ENCODE assay signal across 19 mouse cellular contexts in the genomic region with DNA sequence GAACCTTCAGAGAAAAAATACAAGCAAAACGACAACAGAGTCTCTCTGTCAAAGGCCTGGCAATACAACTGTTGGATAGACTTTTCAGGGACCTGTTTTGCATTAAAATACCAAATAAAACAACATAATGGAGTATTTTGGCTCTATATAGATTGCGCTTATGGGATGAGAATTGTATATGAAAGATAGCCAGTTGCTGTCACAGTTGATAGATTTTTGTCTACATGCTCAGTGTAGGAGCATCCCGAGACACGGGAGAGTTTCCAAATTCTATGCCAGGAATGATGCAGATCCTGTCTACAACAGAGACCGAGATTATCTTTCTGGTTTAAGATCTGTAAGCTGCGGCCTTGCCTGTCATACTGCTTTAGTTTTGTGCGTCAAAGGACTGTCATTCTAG. TPM values are rescaled to one million over a fixed set of nuclear protein-coding genes. Genes with fewer than 3 reads are reported as not detected.
DNase-seq lines count a peak whose midpoint lies in the region; ATAC-seq lines count a peak whose summit lies in the region.
"Had no signal": no experiment of that assay in that cellular context is flagged by ENCODE, and none has a peak within 500 bp of the region (broad histone marks: within the 10 kb centered on the region; RNA-seq: fewer than 3 reads in every experiment).

No protein-coding gene starts in this region.

- H3K27me3 ChIP-seq in embryonic facial prominence, embryonic 14.5 days (replicated peaks; ENCODE audit: control insufficient read depth, insufficient read depth, low read length): no peaks in the 10 kb centered on the region
- H3K27me3 ChIP-seq in embryonic facial prominence, embryonic 10.5 days (replicated peaks; ENCODE audit: low read depth, poor library complexity, severe bottlenecking): no peaks in the 10 kb centered on the region
- no peaks in the 10 kb centered on the region for H3K27me3 ChIP-seq in embryonic facial prominence, embryonic 15.5 days
- H3K27me3 ChIP-seq: CH12.LX, Patski had no signal

- H3K4me1 ChIP-seq in embryonic facial prominence, embryonic 14.5 days (ENCODE audit: control insufficient read depth, insufficient read depth, low read length): peaks cover 26% of the 10 kb centered on the region
- H3K4me1 ChIP-seq in embryonic facial prominence, embryonic 10.5 days: peaks cover 5% of the 10 kb centered on the region; the same call in 1 of the 2 replicates
- peaks cover 26% of the 10 kb centered on the region for H3K4me1 ChIP-seq in embryonic facial prominence, embryonic 15.5 days

- 67% methylated on average over 7 of the region's 7 CpGs for WGBS in embryonic facial prominence, embryonic 14.5 days
- 92% methylated on average over 7 of the region's 7 CpGs for WGBS in embryonic facial prominence, embryonic 10.5 days
- 57% methylated on average over 7 of the region's 7 CpGs for WGBS in embryonic facial prominence, embryonic 15.5 days

- H3K36me3 ChIP-seq in embryonic facial prominence, embryonic 14.5 days (ENCODE audit: control insufficient read depth, insufficient read depth, low read length): no peaks in the 10 kb centered on the region
- H3K36me3 ChIP-seq in embryonic facial prominence, embryonic 10.5 days (replicated peaks): no peaks in the 10 kb centered on the region
- H3K36me3 ChIP-seq in embryonic facial prominence, embryonic 15.5 days: no peaks in the 10 kb centered on the region
- H3K36me3 ChIP-seq: G1E had no signal

- no peaks in the 10 kb centered on the region for H3K9me3 ChIP-seq in embryonic facial prominence, embryonic 14.5 days (ENCODE audit: control insufficient read depth, low read length)
- no peaks in the 10 kb centered on the region for H3K9me3 ChIP-seq in embryonic facial prominence, embryonic 10.5 days
- no peaks in the 10 kb centered on the region for H3K9me3 ChIP-seq in embryonic facial prominence, embryonic 15.5 days (replicated peaks)
- H3K9me3 ChIP-seq: G1E had no signal

- no peak overlapping the region for H3K4me3 ChIP-seq in embryonic facial prominence, embryonic 14.5 days (ENCODE audit: low read depth, low read length)
- H3K4me3 ChIP-seq in embryonic facial prominence, embryonic 10.5 days: no peak overlapping the region
- H3K4me3 ChIP-seq in embryonic facial prominence, embryonic 15.5 days (replicated peaks): no peak overlapping the region

- peak; percentile 84 for DNase-seq in embryonic facial prominence, embryonic 14.5 days (ENCODE audit: low spot score)
- no peak for DNase-seq in embryonic facial prominence, embryonic 10.5 days (ENCODE audit: low spot score)
- DNase-seq in cerebellum, adult 11 months: no peak
- DNase-seq: adrenal gland, adult 2 months; adrenal gland, adult 8-10 months; adrenal gland, postnatal 10 days; adrenal gland, postnatal 14 days; adrenal gland, postnatal 25 days; adrenal gland, postnatal 36 days; B cell, adult 2 months; cerebellum, adult 11-12 months; cerebellum, adult 18-20 months; cerebellum, adult 2 months had no signal

- no peak for ATAC-seq in embryonic facial prominence, embryonic 14.5 days (ENCODE audit: low read depth)
- ATAC-seq in embryonic facial prominence, embryonic 15.5 days (ENCODE audit: insufficient number of reproducible peaks, low FRiP score, low TSS enrichment, low read depth): peak; percentile 64
- ATAC-seq: activated CD4-positive, CD25-positive, alpha-beta regulatory T cell, adult 4 months; CD4-positive, CD25-positive, alpha-beta regulatory T cell, adult 4 months; Patski had no signal

- 0 out of 2 replicates have a peak overlapping the region, but pooled peaks have one; percentile 36 for H3K27ac ChIP-seq in embryonic facial prominence, embryonic 14.5 days (replicated peaks; ENCODE audit: low read depth, low read length)
- no peak overlapping the region for H3K27ac ChIP-seq in embryonic facial prominence, embryonic 10.5 days (replicated peaks)
- H3K27ac ChIP-seq in embryonic facial prominence, embryonic 15.5 days (replicated peaks): 0 out of 2 replicates have a peak overlapping the region, but pooled peaks have one; percentile 41

- no peak overlapping the region for H3K9ac ChIP-seq in embryonic facial prominence, embryonic 14.5 days (ENCODE audit: low read depth, low read length)
- no peak overlapping the region for H3K9ac ChIP-seq in embryonic facial prominence, embryonic 15.5 days

- no peak overlapping the region for H3K4me2 ChIP-seq in embryonic facial prominence, embryonic 14.5 days (ENCODE audit: low read depth, low read length)
- no peak overlapping the region for H3K4me2 ChIP-seq in embryonic facial prominence, embryonic 15.5 days (replicated peaks)

RNA-seq across cellular contexts. Expression of a gene that starts 15.7 kb away (rescaled TPM):
- polyA plus RNA-seq in embryonic facial prominence, embryonic 14.5 days (2014; fragmentation: Nextera tagmentation; extraction: Ambion mirVana): 5.6 and 5.8 TPM in 2 replicates
- polyA plus RNA-seq in embryonic facial prominence, embryonic 10.5 days (2016; fragmentation: Nextera tagmentation; extraction: Ambion mirVana): 3.1 and 4.1 TPM in 2 replicates
- 5.4 and 6.8 TPM in 2 replicates for polyA plus RNA-seq in embryonic facial prominence, embryonic 15.5 days (2015; fragmentation: Nextera tagmentation; extraction: Ambion mirVana)
